In the genomic region with DNA sequence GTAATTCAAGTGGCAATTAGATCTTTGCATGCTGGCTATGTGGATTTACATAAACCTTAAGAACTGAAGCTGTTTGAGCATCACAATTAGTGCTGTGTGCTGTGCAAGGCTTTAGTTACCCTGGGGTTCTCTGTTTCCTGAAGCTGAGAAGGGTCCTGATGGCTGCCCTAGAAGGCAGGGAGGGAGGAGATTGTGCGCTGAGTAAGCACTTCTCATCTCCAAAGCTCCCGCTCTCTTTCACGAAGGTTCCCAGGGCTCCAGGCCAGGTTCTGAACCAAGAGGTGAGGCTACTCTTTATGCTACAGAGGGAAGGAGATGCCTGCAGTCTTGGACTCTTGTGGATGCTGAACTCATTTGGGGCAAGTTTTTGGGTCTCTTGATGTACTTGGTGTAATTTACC, we compare ENCODE assay signal across 15 mouse cellular contexts.
DNase-seq lines count a peak whose midpoint lies in the region; ATAC-seq lines count a peak whose summit lies in the region.
"Had no signal": no experiment of that assay in that cellular context is flagged by ENCODE, and none has a peak within 500 bp of the region (broad histone marks: within the 10 kb centered on the region; RNA-seq: fewer than 3 reads in every experiment).

No protein-coding gene starts in this region.

- no peak overlapping the region for H3K4me3 ChIP-seq in heart, embryonic 10.5 days
- H3K4me3 ChIP-seq in midbrain, embryonic 11.5 days (ENCODE audit: low read depth, low read length): no peak overlapping the region
- no peak overlapping the region for H3K4me3 ChIP-seq in midbrain, embryonic 16.5 days (ENCODE audit: low read depth, low read length)
- H3K4me3 ChIP-seq in forebrain, embryonic 15.5 days: no peak overlapping the region
- H3K4me3 ChIP-seq: limb, embryonic 12.5 days; liver, embryonic 12.5 days; midbrain, embryonic 13.5 days; neural tube, embryonic 12.5 days had no signal

- no peak overlapping the region for H3K27ac ChIP-seq in heart, embryonic 10.5 days
- H3K27ac ChIP-seq in midbrain, embryonic 11.5 days (ENCODE audit: low read depth, low read length): no peak overlapping the region
- H3K27ac ChIP-seq in midbrain, embryonic 16.5 days (ENCODE audit: low read length): no peak overlapping the region
- H3K27ac ChIP-seq in forebrain, embryonic 15.5 days (replicated peaks): no peak overlapping the region
- H3K27ac ChIP-seq: heart, embryonic 13.5 days; limb, embryonic 12.5 days; liver, embryonic 12.5 days; midbrain, embryonic 13.5 days; neural tube, embryonic 12.5 days had no signal

- H3K36me3 ChIP-seq in heart, embryonic 10.5 days: no peaks in the 10 kb centered on the region
- H3K36me3 ChIP-seq in midbrain, embryonic 11.5 days (ENCODE audit: control insufficient read depth, insufficient read depth, low read length): no peaks in the 10 kb centered on the region
- no peaks in the 10 kb centered on the region for H3K36me3 ChIP-seq in midbrain, embryonic 16.5 days (ENCODE audit: control insufficient read depth, insufficient read depth, low read length)
- H3K36me3 ChIP-seq in forebrain, embryonic 15.5 days: no peaks in the 10 kb centered on the region
- H3K36me3 ChIP-seq: G1E; heart, embryonic 13.5 days; limb, embryonic 12.5 days; liver, embryonic 12.5 days; midbrain, embryonic 13.5 days; neural tube, embryonic 12.5 days had no signal

- H3K27me3 ChIP-seq in heart, embryonic 10.5 days (ENCODE audit: insufficient read depth, poor library complexity, severe bottlenecking): peaks cover 29% of the 10 kb centered on the region
- H3K27me3 ChIP-seq in midbrain, embryonic 11.5 days (ENCODE audit: control insufficient read depth, insufficient read depth, low read length): peaks cover 2% of the 10 kb centered on the region; the same call in 1 of the 2 replicates
- H3K27me3 ChIP-seq in midbrain, embryonic 16.5 days (ENCODE audit: control insufficient read depth, insufficient read depth, low read depth, low read length): no peaks in the 10 kb centered on the region
- H3K27me3 ChIP-seq in forebrain, embryonic 15.5 days: peaks cover 4% of the 10 kb centered on the region; the same call in 1 of the 2 replicates

- intact Hi-C loops in heart, postnatal 14 days (cut with DNase I): loop anchor here (1.0 to 5.0 kb wide), 2 partner anchors 106 to 342 kb away; no protein-coding TSS in a partner anchor
- intact Hi-C loops in left cerebral cortex, postnatal 25 days (cut with DNase I): loop anchor here (1.0 kb wide), 1 partner anchor 106 kb away; no protein-coding TSS in a partner anchor

- H3K9me3 ChIP-seq in heart, embryonic 10.5 days: no peaks in the 10 kb centered on the region
- H3K9me3 ChIP-seq in midbrain, embryonic 11.5 days (ENCODE audit: control insufficient read depth, low read length): no peaks in the 10 kb centered on the region
- no peaks in the 10 kb centered on the region for H3K9me3 ChIP-seq in midbrain, embryonic 16.5 days (replicated peaks; ENCODE audit: control insufficient read depth, low read length, poor library complexity, severe bottlenecking)
- no peaks in the 10 kb centered on the region for H3K9me3 ChIP-seq in forebrain, embryonic 15.5 days
- H3K9me3 ChIP-seq: heart, embryonic 13.5 days; limb, embryonic 12.5 days; liver, embryonic 12.5 days; midbrain, embryonic 13.5 days; neural tube, embryonic 12.5 days had no signal

- peak; percentile 66 for DNase-seq in heart, embryonic 10.5 days (ENCODE audit: low spot score)
- DNase-seq in heart, postnatal 14 days: no peak
- peak; percentile 86 for DNase-seq in midbrain, embryonic 11.5 days (ENCODE audit: low spot score, missing footprints)
- no peak for DNase-seq in lung, postnatal 25 days (ENCODE audit: low spot score)
- no peak for DNase-seq in left cerebral cortex, postnatal 25 days (ENCODE audit: low spot score in 2 of 2)

- H3K4me1 ChIP-seq in heart, embryonic 10.5 days: no peaks in the 10 kb centered on the region
- no peaks in the 10 kb centered on the region for H3K4me1 ChIP-seq in midbrain, embryonic 11.5 days (ENCODE audit: control insufficient read depth, insufficient read depth, low read length)
- H3K4me1 ChIP-seq in midbrain, embryonic 16.5 days (ENCODE audit: control insufficient read depth, insufficient read depth, low read length): no peaks in the 10 kb centered on the region
- H3K4me1 ChIP-seq in forebrain, embryonic 15.5 days: no peaks in the 10 kb centered on the region
- H3K4me1 ChIP-seq: midbrain, embryonic 13.5 days; neural tube, embryonic 12.5 days had no signal

- H3K9ac ChIP-seq in midbrain, embryonic 11.5 days (ENCODE audit: low read length): no peak overlapping the region
- H3K9ac ChIP-seq in midbrain, embryonic 16.5 days (ENCODE audit: low read depth, low read length): no peak overlapping the region
- no peak overlapping the region for H3K9ac ChIP-seq in forebrain, embryonic 15.5 days (replicated peaks)
- H3K9ac ChIP-seq: heart, embryonic 13.5 days; limb, embryonic 12.5 days; liver, embryonic 12.5 days; midbrain, embryonic 13.5 days; neural tube, embryonic 12.5 days had no signal

- H3K4me2 ChIP-seq in midbrain, embryonic 11.5 days: no peak overlapping the region
- H3K4me2 ChIP-seq in midbrain, embryonic 16.5 days (ENCODE audit: low read length): no peak overlapping the region
- peak overlapping the region; percentile 28; the same call in 1 of the 2 replicates for H3K4me2 ChIP-seq in forebrain, embryonic 15.5 days (replicated peaks)

- WGBS in heart, embryonic 10.5 days: 38% methylated on average over 3 of the region's 3 CpGs
- WGBS in midbrain, embryonic 11.5 days: 62% methylated on average over 3 of the region's 3 CpGs
- 59% methylated on average over 3 of the region's 3 CpGs for WGBS in midbrain, embryonic 16.5 days
- 49% methylated on average over 3 of the region's 3 CpGs for WGBS in forebrain, embryonic 15.5 days

- ATAC-seq in midbrain, embryonic 11.5 days (ENCODE audit: low FRiP score): no peak
- ATAC-seq in midbrain, embryonic 16.5 days: no peak
- no peak for ATAC-seq in forebrain, embryonic 15.5 days (replicated peaks)
- ATAC-seq: activated CD4-positive, CD25-positive, alpha-beta regulatory T cell, adult 4 months; CD4-positive, CD25-positive, alpha-beta regulatory T cell, adult 4 months; liver, embryonic 12.5 days; midbrain, embryonic 13.5 days had no signal

Comparison
In these comparisons a context has a peak if more than half of its experiments do, and no peak if none do; other contexts are left out.
1. DNase-seq: peak in heart, embryonic 10.5 days (single experiment) and midbrain, embryonic 11.5 days (single experiment); none in heart, postnatal 14 days (0 of 2), lung, postnatal 25 days (single experiment) and left cerebral cortex, postnatal 25 days (0 of 2).